Mouse (Mus musculus): ENCODE results near the gene Gcnt7.

The Gcnt7 gene

DNA sequence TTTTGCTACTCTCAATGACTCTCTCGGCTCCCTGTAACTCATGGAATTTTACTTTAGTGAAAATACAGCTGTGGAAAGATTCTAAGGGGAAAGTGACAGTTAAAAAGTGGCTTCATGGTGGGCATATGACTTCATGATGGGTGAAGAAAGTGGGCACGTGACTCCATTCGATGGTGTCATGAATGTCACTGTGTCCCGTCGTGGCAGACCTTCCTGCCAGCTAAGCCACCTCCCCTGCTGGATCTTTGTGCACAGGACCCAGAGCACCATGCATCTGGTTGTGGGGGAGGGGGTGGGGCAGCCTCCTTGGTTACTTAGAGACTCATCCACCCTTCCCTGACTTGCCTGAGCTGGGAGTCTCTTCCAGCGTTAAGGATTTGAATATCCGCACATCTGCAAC, 54.2 kb downstream of the Gcnt7 start:
- no peak for DNase-seq (ENCODE audit: low spot score)

DNA sequence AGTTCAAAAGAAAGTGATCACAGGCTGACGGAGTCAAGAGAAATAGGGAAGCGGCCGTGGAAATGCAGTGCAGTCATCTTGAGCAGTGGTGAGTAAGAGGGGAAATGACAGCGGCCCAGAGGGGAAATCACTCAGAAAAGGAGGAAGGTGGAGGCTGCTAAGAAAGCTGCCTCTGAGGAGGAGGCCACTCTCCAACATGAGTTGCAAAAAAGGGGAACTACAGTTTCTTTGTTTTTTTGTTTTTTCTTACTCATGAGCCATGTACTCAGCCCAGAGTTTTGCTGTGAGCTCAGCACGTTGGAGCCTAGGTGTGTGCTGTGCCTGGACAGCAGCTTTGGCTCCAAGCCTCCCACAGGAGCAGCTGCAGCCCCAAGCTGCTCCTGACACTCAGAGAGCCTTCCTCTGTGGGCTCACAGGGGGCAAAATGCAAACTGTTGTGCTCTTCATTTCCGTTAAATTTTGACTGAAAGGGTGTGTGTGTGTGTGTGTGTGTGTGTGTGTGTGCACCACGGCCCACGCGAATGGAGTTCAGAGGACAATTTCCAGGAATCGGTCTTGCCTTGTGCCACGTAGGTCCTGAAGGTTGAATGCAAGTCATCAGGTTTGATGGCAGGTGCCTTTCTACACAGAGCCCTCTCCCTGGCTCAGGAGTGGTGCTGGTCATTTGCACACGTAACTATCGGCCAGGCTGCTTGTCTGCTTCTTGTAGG, 57.1 kb downstream of the Gcnt7 start:
- no peak for DNase-seq (ENCODE audit: low spot score)
